Mouse (Mus musculus): ENCODE data around the gene Xylb.

- TF ChIP-seq CTCF (IDR thresholded peaks at IDR 0.05; ENCODE audit: borderline replicate concordance, control insufficient read depth, extremely low read depth, insufficient read depth, low read length, poor library complexity) (no peak), POLR2A (IDR thresholded peaks at IDR 0.05; ENCODE audit: control insufficient read depth, extremely low read depth, insufficient read depth, low read length, poor library complexity) (no peak)
Measured at GRCm38 (mm10) chr9:119334324-119334723, 22.9 kb upstream of the Xylb start.
